Mouse (Mus musculus) heart, adult 2 months (tissue): ENCODE measurements around the gene 1500011B03Rik. TPM values are rescaled to one million over a fixed set of nuclear protein-coding genes. Genes with fewer than 3 reads are reported as not detected.

Experiments
- DNase-seq, 2 experiments: peaks; one replicate each; pipeline ENCODE4 v3.0.0; 2021
- H3K27ac ChIP-seq: fragments of 200-600 bp; 2 replicates; pipeline ENCODE4 v1.8.1; 2022
- H3K27me3 ChIP-seq: fragments of 200-500 bp; 2 replicates; pipeline ENCODE4 v1.6.1; 2012; ENCODE audit warnings: mild to moderate bottlenecking, low read length, inconsistent platforms, mixed read lengths; ENCODE audit not compliant: control insufficient read depth, insufficient read depth
- H3K36me3 ChIP-seq: fragments of 200-500 bp; 2 replicates; pipeline ENCODE4 v1.6.1; 2012; ENCODE audit warnings: low read length, inconsistent platforms; ENCODE audit not compliant: control insufficient read depth, insufficient read depth
- H3K4me1 ChIP-seq: fragments of 200-500 bp; 2 replicates; pipeline ENCODE4 v1.6.1; 2011; ENCODE audit warnings: low read length; ENCODE audit not compliant: control insufficient read depth, insufficient read depth
- H3K4me3 ChIP-seq: fragments of 200-600 bp; 2 replicates; pipeline ENCODE4 v1.8.1; 2022
- H3K79me2 ChIP-seq: fragments of 200-500 bp; replicated peaks from 2 replicates; pipeline ENCODE4 v1.6.1; 2012; ENCODE audit warnings: mild to moderate bottlenecking, inconsistent platforms, low read length, moderate library complexity, mixed read lengths; ENCODE audit not compliant: control insufficient read depth, insufficient read depth
- H3K9ac ChIP-seq: fragments of 200-500 bp; 2 replicates; pipeline ENCODE4 v1.6.1; 2012; ENCODE audit warnings: low read depth, mild to moderate bottlenecking, control low read depth, inconsistent platforms, low read length, mixed read lengths
- CTCF ChIP-seq: fragments of 200-600 bp; IDR thresholded peaks from 2 replicates; pipeline ENCODE4 v1.8.1; 2022; ENCODE audit warnings: antibody characterized with exemption, mild to moderate bottlenecking, moderate library complexity
- EP300 ChIP-seq: fragments of 200-500 bp; IDR thresholded peaks from 2 replicates; pipeline ENCODE4 v1.6.1; 2011; ENCODE audit warnings: low read depth, low read length, control low read depth; ENCODE audit not compliant: insufficient read depth
- POLR2A ChIP-seq: fragments of 200-500 bp; IDR thresholded peaks from 2 replicates; pipeline ENCODE4 v1.6.1; 2011; ENCODE audit warnings: mild to moderate bottlenecking, low read depth, low read length, control low read depth; ENCODE audit not compliant: insufficient read depth
- WGBS: fragments of 180-500 bp; shearing (Covaris S2); methylation state at CpG from one replicate; pipeline ENCODE4 v1.1.7; 2018; 5-methylcytosine and 5-hydroxymethylcytosine counted together
- intact Hi-C: fragments of 180-260 bp; cut with DNase I; formaldehyde crosslinking; loops from one replicate; pipeline ENCODE4 v1.15.1; 2025
- polyA plus RNA-seq: library from polyadenylated mRNA; depleted of rRNA; stranded (reverse); fragments of >200 nt; gene quantifications from 2 replicates; pipeline ENCODE4 v1.2.3, GENCODE M21; 2012
- total RNA-seq, 2 experiments: library from RNA; stranded (reverse); gene quantifications; 2 replicates each; pipeline ENCODE4 v1.2.3; 2021

The 1500011B03Rik gene
- total and polyA plus RNA-seq, 3 experiments: 3.2 to 4.9 (median 4.3) TPM

DNA sequence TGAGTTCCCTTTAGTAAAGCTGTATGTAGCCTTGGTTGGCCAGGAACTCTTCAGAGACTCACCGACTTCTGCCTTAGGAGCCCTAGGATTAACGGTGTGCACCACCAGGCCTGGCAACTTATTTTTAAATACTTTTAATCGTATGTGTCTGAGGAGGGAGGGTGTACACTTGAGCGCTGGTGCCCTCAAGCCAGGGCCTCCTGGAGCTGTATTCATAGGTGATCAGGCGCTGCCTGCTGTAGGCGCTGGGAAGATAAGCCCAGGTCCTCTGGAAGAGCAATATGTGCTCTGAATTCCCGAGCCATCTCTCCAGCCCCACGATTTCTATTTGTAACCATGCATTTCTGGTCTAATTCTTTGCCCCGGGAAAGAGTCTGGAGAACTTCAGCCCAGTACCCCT is 16.2 kb downstream of the 1500011B03Rik start:
- 35% methylated on average over 9 of the region's 9 CpGs for WGBS
- TF ChIP-seq CTCF (no peak), EP300 (no peak), POLR2A (no peak)
- Histone ChIP-seq H3K79me2 (no peaks in the 10 kb centered on the region), H3K9ac (no peak overlapping the region; the same call in 1 of the 2 replicates), H3K27ac (peak overlapping the region; percentile 84), H3K27me3 (no peaks in the 10 kb centered on the region), H3K36me3 (no peaks in the 10 kb centered on the region), H3K4me3 (no peak overlapping the region), H3K4me1 (peaks cover 5% of the 10 kb centered on the region)
- intact Hi-C loops: loop anchor here (5.0 kb wide), 1 partner anchor 100 kb away; the partner anchor contains the start of gene Tchp
- DNase-seq: no peak

DNA sequence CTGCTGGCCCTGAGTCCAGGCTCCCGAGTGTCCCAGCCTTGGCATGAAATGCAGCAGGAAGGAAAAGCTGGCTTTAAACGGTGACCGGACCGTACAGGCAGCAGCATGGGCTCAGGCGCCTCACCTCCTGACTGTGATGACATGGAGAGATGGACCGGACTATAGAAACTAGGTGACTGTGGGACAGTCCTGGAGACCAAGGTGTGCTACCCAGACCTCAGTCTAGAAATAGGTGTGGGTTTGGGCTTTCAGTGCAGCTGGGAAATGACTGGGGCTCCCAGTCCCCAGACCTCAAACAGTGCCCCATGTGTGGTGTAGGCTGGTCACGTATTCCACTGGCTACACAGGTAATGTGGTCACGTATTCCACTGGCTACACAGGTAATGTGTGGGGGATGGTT is 16.6 kb downstream of the 1500011B03Rik start:
- H3K27ac ChIP-seq: peak overlapping the region; percentile 84
- peaks cover 5% of the 10 kb centered on the region for H3K4me1 ChIP-seq
- intact Hi-C loops: loop anchor here (5.0 kb wide), 1 partner anchor 99 kb away; the partner anchor contains the start of gene Tchp
- no peaks in the 10 kb centered on the region for H3K79me2 ChIP-seq
- TF ChIP-seq EP300: no peak
- no peaks in the 10 kb centered on the region for H3K36me3 ChIP-seq
- no peaks in the 10 kb centered on the region for H3K27me3 ChIP-seq
- no peak for DNase-seq
- peak overlapping the region; percentile 4; the same call in 1 of the 2 replicates for H3K9ac ChIP-seq
- 43% methylated on average over 8 of the region's 8 CpGs for WGBS
- peak overlapping the region; percentile 35 for H3K4me3 ChIP-seq

DNA sequence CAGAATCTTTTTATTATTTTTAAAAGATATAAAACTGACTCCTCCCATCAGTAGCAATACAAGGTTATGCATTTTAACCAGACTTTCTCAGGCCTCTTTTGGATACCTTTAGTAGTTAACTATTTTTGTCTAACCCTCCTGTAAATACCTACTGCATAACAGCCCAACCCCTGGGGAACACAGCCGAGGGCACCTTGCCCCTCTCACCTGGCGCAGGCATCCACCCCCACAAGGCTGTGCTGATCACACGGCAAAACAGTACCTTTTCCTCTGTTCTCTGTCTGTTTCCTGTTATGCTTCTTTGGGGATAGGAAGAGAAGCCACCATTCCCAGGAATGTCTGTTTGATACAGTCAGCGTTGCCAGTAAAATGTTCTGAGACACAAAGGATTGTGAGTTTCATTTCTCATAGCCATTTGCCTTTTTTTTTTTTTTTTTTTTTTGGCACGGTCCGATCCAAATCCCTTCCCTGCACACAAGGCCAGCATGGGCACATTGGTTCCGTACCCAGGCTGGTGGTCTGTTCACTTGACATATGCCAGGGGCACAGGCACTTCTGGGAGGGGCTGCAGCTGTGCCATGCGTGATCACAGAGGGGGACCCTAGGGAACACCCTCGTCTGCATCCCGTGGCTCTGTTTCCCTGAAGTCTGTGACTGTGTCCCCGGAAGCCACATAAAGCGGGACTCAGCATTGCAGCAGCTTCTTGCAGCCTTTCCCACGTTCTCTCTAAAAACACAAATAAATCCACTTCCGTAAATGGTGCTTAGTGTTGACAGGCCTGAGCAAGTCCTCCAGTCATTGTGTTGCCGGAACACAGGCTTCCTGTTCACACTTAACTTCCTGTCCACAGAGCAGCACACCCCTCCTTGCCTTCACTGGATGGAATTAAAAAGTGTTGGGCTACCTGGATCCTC is 17.6 kb downstream of the 1500011B03Rik start:
- Histone ChIP-seq H3K36me3 (no peaks in the 10 kb centered on the region), H3K4me3 (peak overlapping the region; percentile 35), H3K4me1 (peaks cover 5% of the 10 kb centered on the region), H3K27me3 (no peaks in the 10 kb centered on the region), H3K27ac (peak overlapping the region; percentile 84), H3K9ac (peak overlapping the region; percentile 65), H3K79me2 (no peaks in the 10 kb centered on the region)
- WGBS: 39% methylated on average over 15 of the region's 15 CpGs
- peak; percentile 62 to 68 for DNase-seq
- TF ChIP-seq CTCF (no peak), EP300 (0 out of 2 replicates have a peak, but pooled peaks have one; percentile 32), POLR2A (peak; percentile 54)
- intact Hi-C loops: loop anchor here (1.0 to 5.0 kb wide), 2 partner anchors 31 to 98 kb away; partner anchors contain the start of genes Ankrd13a and Tchp

DNA sequence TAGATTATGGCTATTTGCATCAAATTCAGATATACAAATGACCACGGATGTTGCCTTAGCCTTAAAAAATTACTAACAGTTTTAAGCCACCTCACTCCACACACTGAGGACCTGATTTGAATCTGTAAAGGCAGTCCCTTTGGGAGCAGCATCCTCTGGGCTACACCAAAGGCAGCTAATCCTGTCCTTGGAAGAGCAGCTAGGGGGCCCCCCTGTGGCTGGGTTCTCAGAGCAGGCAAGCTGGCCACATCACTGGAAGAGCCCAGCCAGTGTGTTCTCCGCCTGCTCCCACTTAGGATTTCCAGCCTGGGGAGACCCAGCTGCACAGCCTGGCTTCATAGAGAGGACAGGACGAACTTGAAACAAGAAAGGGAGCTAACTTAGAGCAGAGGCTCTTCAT is 18.3 kb downstream of the 1500011B03Rik start:
- 39% methylated on average over 3 of the region's 3 CpGs for WGBS
- no peak overlapping the region for H3K9ac ChIP-seq

DNA sequence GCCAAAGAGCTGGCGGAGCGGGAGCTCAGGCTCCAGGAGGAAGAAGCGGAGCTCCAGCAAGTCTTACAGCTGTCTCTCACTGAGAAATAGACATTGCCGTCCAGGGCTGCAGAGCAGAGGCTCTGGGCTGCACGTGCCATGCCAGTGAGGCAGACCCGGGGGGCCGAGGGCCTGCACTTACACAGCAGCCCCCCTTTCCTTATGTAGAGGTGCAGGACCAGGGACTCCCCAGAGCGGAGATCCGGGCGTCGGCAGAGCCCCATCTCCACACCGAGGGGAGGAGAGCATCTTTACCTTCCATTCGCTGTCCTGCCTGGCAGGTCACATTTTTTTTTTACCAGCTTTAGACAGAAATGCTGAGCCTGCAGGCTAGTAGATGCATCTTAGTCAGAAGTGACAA is 18.9 kb downstream of the 1500011B03Rik start:
- no peaks in the 10 kb centered on the region for H3K79me2 ChIP-seq
- no peaks in the 10 kb centered on the region for H3K36me3 ChIP-seq
- TF ChIP-seq EP300 (no peak), CTCF (no peak), POLR2A (no peak)
- no peak for DNase-seq
- 93% methylated on average over 13 of the region's 13 CpGs for WGBS
- H3K27ac ChIP-seq: no peak overlapping the region
- H3K4me1 ChIP-seq: peaks cover 5% of the 10 kb centered on the region
- no peaks in the 10 kb centered on the region for H3K27me3 ChIP-seq
- intact Hi-C loops: no loop called here
- H3K4me3 ChIP-seq: no peak overlapping the region
- no peak overlapping the region for H3K9ac ChIP-seq

More for the DNA sequence above, 18.3 kb downstream of the 1500011B03Rik start:
- Histone ChIP-seq H3K4me3 (peak overlapping the region; percentile 35; the same call in 1 of the 2 replicates), H3K36me3 (no peaks in the 10 kb centered on the region), H3K4me1 (peaks cover 5% of the 10 kb centered on the region), H3K79me2 (no peaks in the 10 kb centered on the region), H3K27me3 (no peaks in the 10 kb centered on the region), H3K27ac (peak overlapping the region; percentile 84)
- DNase-seq: peak; percentile 62 to 69
- intact Hi-C loops: loop anchor here (1.0 to 5.0 kb wide), 2 partner anchors 31 to 98 kb away; partner anchors contain the start of genes Ankrd13a and Tchp
- TF ChIP-seq POLR2A: no peak
- peak; percentile 76 for TF ChIP-seq CTCF
- 0 out of 2 replicates have a peak, but pooled peaks have one; percentile 27 for TF ChIP-seq EP300

DNA sequence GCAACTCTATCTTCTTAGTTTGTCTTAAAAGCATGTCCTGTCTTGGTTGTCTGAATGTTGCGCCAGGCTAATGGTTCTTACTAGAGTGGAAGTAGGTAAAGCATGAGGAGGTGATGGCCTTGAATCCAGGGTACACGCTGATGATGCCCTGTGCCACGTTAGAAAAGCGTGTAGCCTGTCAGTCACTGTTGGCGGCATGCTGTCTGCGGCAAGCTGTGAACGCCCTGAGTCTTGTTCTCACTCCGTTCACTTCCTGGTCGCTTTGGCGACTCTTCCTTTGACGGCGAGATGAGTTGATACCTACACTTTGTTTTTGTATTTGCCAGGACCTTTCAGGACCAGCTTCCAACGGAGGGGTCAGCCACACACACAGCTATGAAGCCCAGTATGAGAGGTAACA is 20.0 kb downstream of the 1500011B03Rik start:
- peaks cover 5% of the 10 kb centered on the region for H3K4me1 ChIP-seq
- TF ChIP-seq EP300: no peak
- TF ChIP-seq POLR2A: no peak
- TF ChIP-seq CTCF: no peak
- no peak for DNase-seq
- intact Hi-C loops: no loop called here
- no peak overlapping the region for H3K27ac ChIP-seq
- no peaks in the 10 kb centered on the region for H3K79me2 ChIP-seq
- no peak overlapping the region for H3K9ac ChIP-seq
- WGBS: 92% methylated on average over 13 of the region's 13 CpGs
- H3K36me3 ChIP-seq: no peaks in the 10 kb centered on the region
- H3K27me3 ChIP-seq: no peaks in the 10 kb centered on the region
- no peak overlapping the region for H3K4me3 ChIP-seq
